Mouse (Mus musculus) hematopoietic multipotent progenitor cell, adult 10-12 weeks (in vitro differentiated cells): ENCODE data around the gene Olfr418. TPM values are rescaled to one million over a fixed set of nuclear protein-coding genes. Genes with fewer than 3 reads are reported as not detected.

Experiments used
- polyA plus RNA-seq: library from polyadenylated mRNA; stranded (reverse); fragments of >175 nt; gene quantifications from 2 replicates; pipeline ENCODE4 v1.2.3, GENCODE M21; 2012; ENCODE audit warnings: low replicate concordance

Gene Olfr418
- not detected in 2 replicates for polyA plus RNA-seq

DNA sequence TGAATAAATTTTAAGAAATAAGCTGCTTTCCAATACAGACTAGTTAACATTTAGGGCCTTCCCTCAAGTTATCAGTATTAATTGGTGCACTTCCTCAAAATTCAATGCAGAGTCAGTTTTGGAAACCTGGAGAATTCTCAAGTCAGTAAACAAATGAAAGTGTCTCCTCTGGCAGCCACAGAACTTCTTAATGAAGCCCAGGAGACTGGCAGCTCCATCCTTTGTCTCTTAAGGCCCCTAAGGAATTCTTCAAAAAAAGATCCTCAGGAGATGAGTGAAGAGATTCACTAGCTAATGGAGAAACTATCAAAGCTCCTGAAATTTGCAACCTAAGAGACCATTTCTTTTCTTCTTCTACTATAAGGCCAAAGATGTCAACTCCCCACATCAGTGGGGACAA, at the start of gene Olfr418:
Olfr418 (plus strand) TSS at position 301 of the 400 bp plus-strand sequence.

DNA sequence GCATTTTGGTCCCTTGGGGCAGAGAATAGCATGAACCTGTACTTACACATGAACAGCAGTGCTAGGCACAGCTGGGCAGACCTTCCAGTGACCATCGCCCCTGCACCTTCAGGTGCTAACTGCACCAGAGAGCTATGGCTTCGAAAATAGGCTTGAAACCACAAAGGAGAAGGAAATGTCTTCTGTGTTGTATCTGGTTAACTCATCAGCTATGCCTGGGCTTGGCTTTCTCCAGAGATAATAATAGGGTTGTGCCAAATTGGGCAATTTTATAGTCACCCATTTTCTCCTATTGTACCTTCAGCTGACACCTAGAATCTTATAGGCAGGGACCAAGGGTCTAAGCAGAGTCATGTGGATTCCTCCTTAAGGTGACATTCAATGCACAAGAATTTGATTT, 38.7 kb upstream of the Olfr418 start, which contains the start of gene Fcer1a:
Fcer1a (minus strand) TSS at position 134 of the 400 bp plus-strand sequence.

DNA sequence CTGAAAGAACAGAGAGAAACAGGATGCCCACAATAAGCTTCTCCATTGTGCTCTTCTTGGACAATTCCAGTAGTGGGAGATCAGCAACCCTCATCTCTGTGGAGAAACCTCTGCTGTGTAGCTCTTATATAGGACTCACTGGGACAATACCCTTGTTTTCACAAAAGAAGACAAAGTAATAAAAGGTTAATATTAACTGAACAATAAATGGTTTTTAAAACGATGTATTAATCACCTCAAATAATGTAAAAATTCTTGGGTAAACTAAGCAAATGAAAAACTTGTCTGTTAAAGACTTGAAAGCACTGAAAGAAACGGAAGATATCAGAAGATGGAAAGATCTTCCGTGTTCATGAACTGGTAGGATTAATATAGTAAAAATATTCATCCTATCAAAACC, 11.9 kb downstream of the Olfr418 start, which contains the start of gene Mptx2:
Mptx2 (minus strand) TSS at position 101 of the 400 bp plus-strand sequence.

Other genes with a start within 250 kb of the Olfr418 start
- not detected in 2 replicates for gene Olfr1408, start 128.6 kb upstream of the Olfr418 start, polyA plus RNA-seq
- not detected in 2 replicates for gene Olfr1406, start 75.4 kb upstream of the Olfr418 start, polyA plus RNA-seq
- gene Olfr218, start 68.2 kb upstream of the Olfr418 start, polyA plus RNA-seq, result not detected in 2 replicates
- gene Olfr1404, start 53.6 kb upstream of the Olfr418 start, polyA plus RNA-seq, result not detected in 2 replicates
- 0.16 and 0.47 TPM in 2 replicates for gene Fcer1a, start 38.8 kb upstream of the Olfr418 start, polyA plus RNA-seq
- not detected in 2 replicates for gene Mptx2, start 11.8 kb downstream of the Olfr418 start, polyA plus RNA-seq
- 0.12 and 2.1 TPM in 2 replicates for gene Ackr1, start 67.7 kb downstream of the Olfr418 start, polyA plus RNA-seq
- gene Aim2, start 84.9 kb downstream of the Olfr418 start, polyA plus RNA-seq, result 3.6 and 7.1 TPM in 2 replicates
- gene Cadm3, start 101.7 kb downstream of the Olfr418 start, polyA plus RNA-seq, result 1.6 and 7.1 TPM in 2 replicates
- 0.43 and 0.98 TPM in 2 replicates for gene Ifi206, start 225.0 kb downstream of the Olfr418 start, polyA plus RNA-seq